Mouse (Mus musculus) kidney, postnatal 25 days (tissue): ENCODE measurements around the gene Slc6a9.
A peak's percentile ranks its signal among the peaks of the same experiment; 100 is the strongest.

Source experiments
- DNase-seq, 2 experiments: peaks; one replicate each; pipeline ENCODE4 v3.0.0; 2021; ENCODE audit warnings: mixed read lengths in 2 of 2

Slc6a9 gene

GRCm38 (mm10) chr4:117841566-117841965 is 7.3 kb downstream of the Slc6a9 start:
- DNase-seq: peak; percentile 27 to 58

- no peak for DNase-seq
Observed at GRCm38 (mm10) chr4:117843101-117843500, 8.8 kb downstream of the Slc6a9 start.

GRCm38 (mm10) chr4:117844467-117844866 is 10.2 kb downstream of the Slc6a9 start:
- no peak for DNase-seq

- DNase-seq: peak in 1 of 2 experiments; percentile 62
Observed at GRCm38 (mm10) chr4:117845316-117845715, 11.0 kb downstream of the Slc6a9 start.

GRCm38 (mm10) chr4:117846261-117846660 is 12.0 kb downstream of the Slc6a9 start:
- DNase-seq: no peak

- DNase-seq: peak in 1 of 2 experiments; percentile 34
Observed at GRCm38 (mm10) chr4:117847011-117847410, 12.7 kb downstream of the Slc6a9 start.

GRCm38 (mm10) chr4:117849063-117849462 is 14.8 kb downstream of the Slc6a9 start:
- DNase-seq: no peak

GRCm38 (mm10) chr4:117849506-117849905 is 15.2 kb downstream of the Slc6a9 start:
- DNase-seq: no peak

GRCm38 (mm10) chr4:117850176-117850575 is 15.9 kb downstream of the Slc6a9 start:
- DNase-seq: no peak

- peak; percentile 31 to 51 for DNase-seq
Observed at GRCm38 (mm10) chr4:117850871-117851270, 16.6 kb downstream of the Slc6a9 start.

GRCm38 (mm10) chr4:117852152-117852868 is 18.0 kb downstream of the Slc6a9 start:
- DNase-seq: no peak

GRCm38 (mm10) chr4:117855146-117855545 is 20.8 kb downstream of the Slc6a9 start:
- DNase-seq: peak in 1 of 2 experiments; percentile 29

- DNase-seq: peak; percentile 76 to 86
Observed at GRCm38 (mm10) chr4:117858794-117859193, 24.5 kb downstream of the Slc6a9 start.

- no peak for DNase-seq
Observed at GRCm38 (mm10) chr4:117860570-117860969, 26.3 kb downstream of the Slc6a9 start.

GRCm38 (mm10) chr4:117862823-117863222 is 28.5 kb downstream of the Slc6a9 start:
- peak in 1 of 2 experiments; percentile 55 for DNase-seq

- DNase-seq: peak; percentile 92 to 95
Observed at GRCm38 (mm10) chr4:117866083-117866482, 31.8 kb downstream of the Slc6a9 start.

- DNase-seq: no peak
Observed at GRCm38 (mm10) chr4:117867000-117867399, 32.7 kb downstream of the Slc6a9 start.

- peak; percentile 73 to 74 for DNase-seq
Observed at GRCm38 (mm10) chr4:117867823-117868222, 33.5 kb downstream of the Slc6a9 start.

- no peak for DNase-seq
Observed at GRCm38 (mm10) chr4:117869317-117869716, 35.0 kb downstream of the Slc6a9 start.

GRCm38 (mm10) chr4:117870437-117870836 is 36.1 kb downstream of the Slc6a9 start:
- DNase-seq: no peak

GRCm38 (mm10) chr4:117871787-117872186 is 37.5 kb downstream of the Slc6a9 start:
- no peak for DNase-seq

- DNase-seq: peak; percentile 59 to 66
Observed at GRCm38 (mm10) chr4:117872471-117872886, 38.2 kb downstream of the Slc6a9 start, which contains the start of gene Ccdc24. Gene Ccdc24, minus strand, starts transcription at chr4:117872557.

GRCm38 (mm10) chr4:117873615-117874014 is 39.3 kb downstream of the Slc6a9 start:
- DNase-seq: no peak

- DNase-seq: no peak
Observed at GRCm38 (mm10) chr4:117878301-117878700, 44.0 kb downstream of the Slc6a9 start.

GRCm38 (mm10) chr4:117878703-117879102 is 44.4 kb downstream of the Slc6a9 start:
- no peak for DNase-seq
